Mouse (Mus musculus) midbrain, embryonic 16.5 days (tissue): Measurements from ENCODE around the gene Rbms3. TPM values are rescaled to one million over a fixed set of nuclear protein-coding genes. Genes with fewer than 3 reads are reported as not detected.

Experiments
- ATAC-seq: fragments of 200-750 bp; cut with Nextera tagmentation; 2 replicates; pipeline ENCODE4 v1.8.0; 2017; ENCODE audit warnings: moderate TSS enrichment
- H3K27ac ChIP-seq: fragments of 300-500 bp; sonication (generic); 2 replicates; pipeline ENCODE4 v1.5.1; 2014; ENCODE audit warnings: mild to moderate bottlenecking, low read length, mixed read lengths
- H3K27me3 ChIP-seq: fragments of 300-500 bp; sonication (generic); 2 replicates; pipeline ENCODE4 v1.6.1; 2014; ENCODE audit warnings: low read depth, low read length, mixed read lengths; ENCODE audit not compliant: control insufficient read depth, insufficient read depth
- H3K36me3 ChIP-seq: fragments of 300-500 bp; sonication (generic); 2 replicates; pipeline ENCODE4 v1.6.1; 2014; ENCODE audit warnings: mild to moderate bottlenecking, low read length, moderate library complexity, mixed read lengths; ENCODE audit not compliant: control insufficient read depth, insufficient read depth
- H3K4me1 ChIP-seq: fragments of 300-500 bp; sonication (generic); 2 replicates; pipeline ENCODE4 v1.6.1; 2014; ENCODE audit warnings: mild to moderate bottlenecking, low read length, mixed read lengths; ENCODE audit not compliant: control insufficient read depth, insufficient read depth
- H3K4me2 ChIP-seq: fragments of 300-500 bp; sonication (generic); 2 replicates; pipeline ENCODE4 v1.6.1; 2014; ENCODE audit warnings: mild to moderate bottlenecking, low read length, mixed read lengths
- H3K4me3 ChIP-seq: fragments of 300-500 bp; sonication (generic); 2 replicates; pipeline ENCODE4 v1.5.1; 2014; ENCODE audit warnings: low read depth, mild to moderate bottlenecking, low read length, moderate library complexity, mixed read lengths
- H3K9ac ChIP-seq: fragments of 300-500 bp; sonication (generic); 2 replicates; pipeline ENCODE4 v1.6.1; 2014; ENCODE audit warnings: low read depth, low read length, mixed read lengths
- H3K9me3 ChIP-seq: fragments of 300-500 bp; sonication (generic); replicated peaks from 2 replicates; pipeline ENCODE4 v1.6.1; 2014; ENCODE audit warnings: mild to moderate bottlenecking, low read length, mixed read lengths; ENCODE audit not compliant: control insufficient read depth, poor library complexity, severe bottlenecking
- WGBS: fragments of 180-500 bp; shearing (Covaris S2); extraction: QIAGEN DNeasy Blood & Tissue Kit; methylation state at CpG from one replicate; pipeline ENCODE4 v1.1.7; 2014; 5-methylcytosine and 5-hydroxymethylcytosine counted together
- polyA plus RNA-seq: library from polyadenylated mRNA; unstranded; fragments of >200 nt; fragmentation: Nextera tagmentation; extraction: Ambion mirVana; gene quantifications from 2 replicates; pipeline ENCODE4 v1.2.1, GENCODE M21; 2015

The Rbms3 gene
- polyA plus RNA-seq, 1 experiment from 2014 or later, result 65.9 TPM

- no peak overlapping the region for H3K27ac ChIP-seq
- no peak for ATAC-seq
- no peaks in the 10 kb centered on the region for H3K27me3 ChIP-seq
- H3K9ac ChIP-seq, result no peak overlapping the region
- H3K4me2 ChIP-seq, result no peak overlapping the region
- no peaks in the 10 kb centered on the region for H3K4me1 ChIP-seq
- no peaks in the 10 kb centered on the region for H3K36me3 ChIP-seq
- 72% methylated on average over 6 of the region's 6 CpGs for WGBS
- no peaks in the 10 kb centered on the region for H3K9me3 ChIP-seq
- no peak overlapping the region for H3K4me3 ChIP-seq
These were observed 589.7 kb downstream of the Rbms3 start for GRCm38 (mm10) chr9:117039941-117040453.

GRCm38 (mm10) chr9:117032690-117033089 is 597.0 kb downstream of the Rbms3 start:
- ATAC-seq, result no peak
- Histone ChIP-seq H3K27ac (no peak overlapping the region), H3K4me1 (peaks cover 9% of the 10 kb centered on the region; the same call in 1 of the 2 replicates), H3K9me3 (no peaks in the 10 kb centered on the region), H3K4me2 (no peak overlapping the region), H3K4me3 (no peak overlapping the region), H3K9ac (no peak overlapping the region), H3K27me3 (no peaks in the 10 kb centered on the region), H3K36me3 (no peaks in the 10 kb centered on the region)
- WGBS, result 85% methylated on average over 1 of the region's 1 CpGs

GRCm38 (mm10) chr9:117031237-117031636 is 598.5 kb downstream of the Rbms3 start:
- Histone ChIP-seq H3K9me3 (no peaks in the 10 kb centered on the region), H3K27me3 (no peaks in the 10 kb centered on the region), H3K4me2 (no peak overlapping the region), H3K4me3 (no peak overlapping the region), H3K4me1 (peaks cover 9% of the 10 kb centered on the region; the same call in 1 of the 2 replicates), H3K27ac (no peak overlapping the region), H3K9ac (no peak overlapping the region), H3K36me3 (no peaks in the 10 kb centered on the region)
- ATAC-seq, result no peak
- 67% methylated on average over 11 of the region's 11 CpGs for WGBS

- no peak for ATAC-seq
- Histone ChIP-seq H3K27me3 (no peaks in the 10 kb centered on the region), H3K4me2 (no peak overlapping the region), H3K9ac (no peak overlapping the region), H3K9me3 (no peaks in the 10 kb centered on the region), H3K36me3 (no peaks in the 10 kb centered on the region), H3K27ac (no peak overlapping the region), H3K4me3 (no peak overlapping the region), H3K4me1 (peaks cover 9% of the 10 kb centered on the region; the same call in 1 of the 2 replicates)
- WGBS, result 32% methylated on average over 6 of the region's 6 CpGs
These were observed 598.9 kb downstream of the Rbms3 start for GRCm38 (mm10) chr9:117030837-117031236.

- ATAC-seq, result no peak
- H3K27me3 ChIP-seq, result no peaks in the 10 kb centered on the region
- H3K9me3 ChIP-seq, result no peaks in the 10 kb centered on the region
- H3K4me2 ChIP-seq, result no peak overlapping the region
- no peaks in the 10 kb centered on the region for H3K36me3 ChIP-seq
- WGBS, result 74% methylated on average over 1 of the region's 1 CpGs
- no peak overlapping the region for H3K27ac ChIP-seq
- peaks cover 9% of the 10 kb centered on the region; the same call in 1 of the 2 replicates for H3K4me1 ChIP-seq
- H3K4me3 ChIP-seq, result no peak overlapping the region
- H3K9ac ChIP-seq, result no peak overlapping the region
These were observed 599.8 kb downstream of the Rbms3 start for GRCm38 (mm10) chr9:117029953-117030352.

DNA sequence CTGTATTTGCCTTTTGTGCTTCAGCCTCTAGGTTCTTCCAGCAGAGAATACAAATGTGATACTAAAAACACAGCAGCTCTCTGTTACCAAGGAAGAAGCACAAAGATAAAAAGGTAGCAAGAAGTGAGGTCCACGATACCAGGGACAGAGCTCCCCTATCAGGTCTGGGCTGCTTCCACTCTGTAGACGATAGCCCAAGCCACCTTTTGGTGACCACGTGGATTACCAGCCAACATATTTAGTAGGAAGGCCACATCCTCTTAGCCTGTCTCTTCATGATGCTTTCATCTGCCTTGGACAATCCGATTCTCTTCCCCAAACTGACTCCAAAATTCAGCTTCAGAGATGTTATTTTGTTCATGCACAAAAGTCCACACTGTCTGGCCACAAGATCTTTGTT is 601.1 kb downstream of the Rbms3 start:
- Histone ChIP-seq H3K9ac (no peak overlapping the region), H3K4me1 (peaks cover 9% of the 10 kb centered on the region; the same call in 1 of the 2 replicates), H3K9me3 (no peaks in the 10 kb centered on the region), H3K4me2 (no peak overlapping the region), H3K27me3 (no peaks in the 10 kb centered on the region), H3K36me3 (no peaks in the 10 kb centered on the region), H3K27ac (no peak overlapping the region), H3K4me3 (no peak overlapping the region)
- 89% methylated on average over 4 of the region's 4 CpGs for WGBS
- ATAC-seq, result no peak

GRCm38 (mm10) chr9:117022086-117022485 is 607.6 kb downstream of the Rbms3 start:
- H3K27ac ChIP-seq, result no peak overlapping the region

GRCm38 (mm10) chr9:117021506-117021905 is 608.2 kb downstream of the Rbms3 start:
- Histone ChIP-seq H3K4me2 (no peak overlapping the region), H3K9ac (no peak overlapping the region), H3K27me3 (no peaks in the 10 kb centered on the region), H3K4me3 (no peak overlapping the region), H3K4me1 (peaks cover 11% of the 10 kb centered on the region), H3K27ac (no peak overlapping the region), H3K9me3 (no peaks in the 10 kb centered on the region), H3K36me3 (no peaks in the 10 kb centered on the region)
- ATAC-seq, result no peak
- 88% methylated on average over 3 of the region's 3 CpGs for WGBS

More at GRCm38 (mm10) chr9:117022086-117022485, 607.6 kb downstream of the Rbms3 start:
- H3K9ac ChIP-seq, result no peak overlapping the region
- H3K4me1 ChIP-seq, result peaks cover 11% of the 10 kb centered on the region
- no peak for ATAC-seq
- H3K4me2 ChIP-seq, result no peak overlapping the region
- no peaks in the 10 kb centered on the region for H3K27me3 ChIP-seq
- no peak overlapping the region for H3K4me3 ChIP-seq
- no peaks in the 10 kb centered on the region for H3K36me3 ChIP-seq
- WGBS, result 89% methylated on average over 6 of the region's 6 CpGs
- no peaks in the 10 kb centered on the region for H3K9me3 ChIP-seq

DNA sequence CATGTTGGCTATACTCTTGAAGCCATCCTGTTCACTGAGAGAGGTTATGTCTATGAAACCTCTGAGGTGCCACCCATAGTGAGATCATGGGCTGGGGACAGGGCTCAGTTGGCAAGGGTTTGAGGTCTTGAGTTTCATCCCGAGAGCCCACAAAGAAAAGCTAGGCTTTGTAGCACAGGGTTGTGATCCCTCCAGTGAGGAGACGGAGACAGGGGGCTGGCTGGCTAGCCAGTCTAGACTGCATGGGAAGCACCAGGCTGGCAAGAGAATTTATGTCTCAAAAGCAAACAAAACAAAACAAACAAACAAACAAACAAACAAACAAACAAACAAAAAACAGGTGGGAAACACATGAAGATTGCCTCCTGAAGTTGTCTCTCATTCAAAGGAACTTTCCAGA is 609.5 kb downstream of the Rbms3 start:
- no peak overlapping the region for H3K27ac ChIP-seq
- peaks cover 11% of the 10 kb centered on the region for H3K4me1 ChIP-seq
- no peaks in the 10 kb centered on the region for H3K36me3 ChIP-seq
- WGBS, result 98% methylated on average over 2 of the region's 2 CpGs
- H3K4me3 ChIP-seq, result no peak overlapping the region
- H3K9me3 ChIP-seq, result no peaks in the 10 kb centered on the region
- H3K9ac ChIP-seq, result no peak overlapping the region
- ATAC-seq, result no peak
- H3K4me2 ChIP-seq, result no peak overlapping the region
- H3K27me3 ChIP-seq, result no peaks in the 10 kb centered on the region
